Mouse (Mus musculus) T-helper 1 cell (primary cell): Measurements from ENCODE around the gene Pla1a.

Experiments used
- in situ Hi-C: fragments of 300-600 bp; cut with MboI, MseI; formaldehyde crosslinking; loops from one replicate; pipeline ENCODE4 v1.15.1; 2025; ENCODE audit warnings: high pct_unique_total_duplicates

The Pla1a gene

GRCm38 (mm10) chr16:38369000-38369399 lies 63.9 kb downstream of the Pla1a start:
- in situ Hi-C loops = no loop called here

GRCm38 (mm10) chr16:38368336-38368735 lies 64.6 kb downstream of the Pla1a start:
- in situ Hi-C loops = no loop called here

DNA sequence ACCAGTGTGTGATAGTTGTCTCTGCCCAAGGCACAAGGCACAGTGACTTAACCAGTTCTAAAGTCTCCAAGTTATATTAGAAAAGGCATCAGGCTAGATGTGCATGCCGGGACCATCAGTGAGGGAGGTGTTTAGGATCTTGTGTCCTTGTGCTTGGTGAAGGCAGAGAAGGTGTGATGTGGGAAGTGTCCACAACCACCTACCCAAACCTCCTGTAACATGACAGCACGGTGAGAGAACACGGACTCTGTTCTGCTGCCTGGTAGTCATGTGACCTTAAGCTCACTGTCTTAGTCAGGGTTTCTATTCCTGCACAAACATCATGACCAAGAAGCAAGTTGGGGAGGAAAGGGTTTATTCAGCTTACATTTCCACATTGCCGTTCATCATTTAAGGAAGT lies 66.7 kb downstream of the Pla1a start:
- in situ Hi-C loops = no loop called here

- in situ Hi-C loops = no loop called here
Measured at GRCm38 (mm10) chr16:38365390-38365789, 67.6 kb downstream of the Pla1a start.

DNA sequence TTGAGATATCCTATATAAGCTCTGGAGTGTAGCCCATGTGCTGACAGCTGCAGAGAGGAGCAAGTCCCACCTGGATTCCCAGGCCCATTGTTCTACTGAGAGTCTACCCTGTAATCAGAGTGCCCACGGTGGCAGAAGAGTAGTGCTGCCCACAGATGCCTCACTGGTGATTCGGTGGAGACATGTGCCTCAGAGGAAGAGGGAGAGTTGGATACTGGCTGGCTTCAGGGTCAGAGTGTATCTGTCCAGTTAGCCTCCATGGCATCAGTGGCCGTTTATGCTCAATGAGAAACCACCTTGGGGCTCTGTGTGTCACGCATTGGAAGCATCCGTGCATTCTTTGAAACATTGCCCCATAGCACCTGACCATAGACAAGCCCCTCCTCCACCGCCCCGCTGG lies 69.3 kb downstream of the Pla1a start:
- in situ Hi-C loops = no loop called here

- in situ Hi-C loops = no loop called here
Measured at GRCm38 (mm10) chr16:38363256-38363595, 69.7 kb downstream of the Pla1a start.

- in situ Hi-C loops = no loop called here
Measured at GRCm38 (mm10) chr16:38362493-38363255, 70.3 kb downstream of the Pla1a start.

DNA sequence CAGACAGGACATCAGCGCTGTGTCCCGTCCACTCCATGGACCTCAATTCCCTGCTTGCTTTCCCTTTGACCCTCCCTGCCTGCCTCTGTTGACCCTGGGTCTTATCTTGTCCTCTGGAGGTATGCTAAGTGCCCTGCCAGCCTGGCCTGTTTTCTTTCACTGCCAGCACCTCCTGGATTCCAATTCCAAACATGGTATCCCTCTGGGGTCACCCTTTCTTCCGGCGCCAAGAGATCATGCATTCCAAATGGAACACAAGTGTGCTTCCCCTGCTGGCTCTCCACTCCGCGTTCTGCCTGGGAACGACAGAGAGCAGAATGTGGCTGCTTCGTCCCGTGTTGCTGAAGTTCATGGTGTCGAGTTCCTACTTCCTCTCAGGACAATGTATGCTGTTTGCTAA lies 71.0 kb downstream of the Pla1a start, which contains the start of gene Popdc2:
Gene Popdc2 (plus strand): TSS at position 277 of the 400 bp plus-strand sequence.
- in situ Hi-C loops = no loop called here

GRCm38 (mm10) chr16:38360317-38360716 lies 72.6 kb downstream of the Pla1a start:
- in situ Hi-C loops = no loop called here

GRCm38 (mm10) chr16:38359857-38360256 lies 73.1 kb downstream of the Pla1a start:
- in situ Hi-C loops = no loop called here

DNA sequence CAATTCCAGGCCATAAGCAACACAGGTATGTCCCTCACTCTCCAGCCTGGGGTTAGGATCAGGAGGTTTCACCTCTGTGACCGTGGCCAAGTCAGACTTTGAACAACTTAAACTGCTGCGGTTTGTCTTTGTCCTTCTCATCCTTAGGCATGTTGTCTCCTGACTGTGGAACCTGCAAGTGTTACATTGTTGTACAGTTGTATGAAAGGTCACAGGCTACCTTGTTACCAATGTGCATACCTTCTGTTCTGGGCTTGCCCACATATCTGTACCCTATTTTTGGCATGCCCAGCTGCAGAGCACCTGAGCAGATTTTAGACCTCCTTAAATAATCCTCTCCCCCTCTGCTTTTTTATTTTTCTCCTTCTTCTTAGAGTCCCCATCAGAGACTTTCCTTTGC lies 73.7 kb downstream of the Pla1a start:
- in situ Hi-C loops = no loop called here

- in situ Hi-C loops = no loop called here
Measured at GRCm38 (mm10) chr16:38358256-38358812, 74.6 kb downstream of the Pla1a start.

DNA sequence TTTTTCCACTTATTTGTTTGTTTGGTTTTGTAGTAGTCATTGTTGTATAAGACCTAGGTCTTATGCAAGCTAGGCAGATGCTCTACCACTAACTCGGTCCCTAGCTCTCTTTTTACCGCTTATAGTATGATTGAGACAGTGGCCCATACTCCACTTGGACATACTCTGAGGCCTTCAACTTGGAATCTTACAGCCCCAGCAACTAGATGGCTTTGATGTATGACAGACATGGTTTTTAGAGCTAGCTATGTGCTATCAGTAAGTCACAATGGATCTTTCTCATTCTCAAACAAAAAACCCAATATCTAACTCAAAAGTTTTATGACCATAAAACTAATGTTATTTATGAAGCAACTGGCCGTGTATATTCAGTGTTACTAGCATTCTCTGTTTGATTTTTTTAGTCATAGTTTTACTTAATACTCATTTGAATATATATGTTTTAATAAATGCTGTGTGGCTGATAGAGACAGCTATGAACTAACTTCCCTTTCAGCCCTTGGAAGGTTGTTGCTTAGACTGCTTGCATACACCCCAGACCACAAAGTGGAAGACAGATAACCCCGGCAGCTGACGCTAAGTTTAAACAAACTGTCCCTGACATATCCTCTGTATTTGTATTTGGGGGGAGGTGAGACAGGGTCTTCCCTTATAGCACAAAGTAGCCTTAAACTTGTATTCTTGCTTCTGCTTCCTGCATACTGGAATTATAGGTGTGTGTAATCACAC lies 78.6 kb downstream of the Pla1a start:
- in situ Hi-C loops = no loop called here

- in situ Hi-C loops = no loop called here
Measured at GRCm38 (mm10) chr16:38353642-38354041, 79.3 kb downstream of the Pla1a start.

DNA sequence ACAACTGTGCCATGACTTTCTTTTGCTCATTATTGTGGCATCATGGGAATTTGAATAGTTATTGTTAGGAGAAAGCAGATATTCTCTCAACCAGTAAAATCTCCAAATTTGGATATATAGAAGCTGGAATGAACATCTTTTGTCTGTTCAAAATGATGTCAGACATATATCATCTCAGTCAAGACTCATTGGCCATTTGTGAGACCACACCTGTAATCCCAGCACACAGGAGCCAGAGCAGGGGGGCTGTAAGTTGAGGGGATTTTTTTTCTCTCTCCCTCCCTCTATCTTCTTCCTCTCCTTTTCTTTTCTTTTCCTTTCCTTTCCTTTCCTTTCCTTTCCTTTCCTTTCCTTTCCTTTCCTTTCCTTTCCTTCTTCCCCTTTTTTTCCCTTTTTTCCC lies 80.1 kb downstream of the Pla1a start:
- in situ Hi-C loops = no loop called here

DNA sequence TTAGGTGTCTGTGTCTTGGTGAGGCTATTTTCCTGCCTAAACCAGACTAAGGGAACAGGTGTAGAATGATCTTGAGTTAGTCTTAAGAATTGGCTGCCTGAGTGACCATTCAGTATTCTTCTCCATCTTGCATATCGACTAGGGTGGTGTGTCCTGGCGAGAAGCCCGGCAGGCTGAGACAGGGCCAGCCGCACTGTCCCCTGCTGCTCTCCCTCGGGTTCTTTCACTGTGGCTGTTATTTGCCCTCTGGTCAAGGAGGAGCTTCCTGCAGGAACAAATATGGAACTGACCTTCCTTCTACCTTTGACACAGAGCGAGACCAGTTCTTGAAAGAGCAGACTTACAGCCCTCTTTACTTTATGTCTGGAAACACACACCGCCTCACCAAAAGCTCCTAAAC lies 80.9 kb downstream of the Pla1a start:
- in situ Hi-C loops = no loop called here

- in situ Hi-C loops = no loop called here
Measured at GRCm38 (mm10) chr16:38350939-38351338, 82.0 kb downstream of the Pla1a start.

GRCm38 (mm10) chr16:38350361-38350855 lies 82.5 kb downstream of the Pla1a start:
- in situ Hi-C loops = no loop called here

DNA sequence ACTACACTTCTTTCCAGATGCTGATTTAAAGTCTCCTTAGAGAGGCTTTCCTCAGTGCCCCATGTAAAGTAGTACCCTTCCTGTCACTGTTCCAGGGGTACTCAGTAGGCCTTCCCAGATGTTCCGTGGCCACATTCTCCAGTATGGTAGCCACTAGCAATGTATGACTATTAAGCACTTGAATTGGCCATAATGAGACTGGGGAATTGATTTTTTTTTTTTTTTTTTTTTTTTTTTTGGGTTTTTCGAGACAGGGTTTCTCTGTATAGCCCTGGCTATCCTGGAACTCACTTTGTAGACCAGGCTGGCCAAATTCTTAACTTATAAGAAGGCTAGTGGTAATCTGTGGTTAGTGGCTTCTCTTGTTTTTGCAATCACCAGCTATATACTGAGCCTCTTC lies 83.1 kb downstream of the Pla1a start:
- in situ Hi-C loops = loop anchor here (5.0 kb wide), 1 partner anchor 132 kb away; no protein-coding TSS in a partner anchor

DNA sequence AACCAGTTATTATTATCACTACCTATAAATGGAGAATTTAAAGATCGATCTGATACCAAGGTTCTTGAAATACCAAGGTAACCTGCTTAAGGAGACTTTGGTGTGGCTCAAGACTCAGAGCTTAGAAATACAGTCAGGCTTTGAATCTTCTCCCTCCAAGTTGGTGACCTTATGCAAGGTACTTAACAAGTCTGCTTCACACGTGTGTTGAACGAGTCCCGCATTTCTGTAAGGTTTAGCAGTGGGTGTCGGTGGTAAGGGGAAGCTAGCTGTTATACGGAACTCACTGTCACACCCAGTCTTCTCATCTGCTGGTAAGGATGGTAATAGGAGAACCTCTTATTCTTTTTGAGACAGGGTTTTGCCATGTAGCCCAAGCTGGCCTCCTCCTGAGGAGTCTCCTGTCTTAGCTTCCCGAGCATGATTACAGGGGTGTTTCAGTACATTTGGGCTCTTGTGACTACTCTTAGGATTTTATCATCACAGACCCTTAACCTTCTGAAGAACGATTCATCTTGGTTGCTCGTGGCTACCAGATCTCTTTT lies 84.7 kb downstream of the Pla1a start:
- in situ Hi-C loops = loop anchor here (5.0 kb wide), 1 partner anchor 134 kb away; no protein-coding TSS in a partner anchor

GRCm38 (mm10) chr16:38347588-38347987 lies 85.4 kb downstream of the Pla1a start:
- in situ Hi-C loops = loop anchor here (5.0 kb wide), 1 partner anchor 135 kb away; no protein-coding TSS in a partner anchor
